Mouse (Mus musculus) cerebellum, adult 9-11 months (tissue): ENCODE data around the gene Ptpdc1.

Experiments used
- DNase-seq: peaks from one replicate; pipeline ENCODE4 v3.0.0; 2022

Ptpdc1 gene

GRCm38 (mm10) chr13:48653788-48654770, 28.6 kb upstream of the Ptpdc1 start:
- peak; percentile 64 for DNase-seq

- no peak for DNase-seq
Observed at GRCm38 (mm10) chr13:48651132-48652065, 25.9 kb upstream of the Ptpdc1 start.

DNA sequence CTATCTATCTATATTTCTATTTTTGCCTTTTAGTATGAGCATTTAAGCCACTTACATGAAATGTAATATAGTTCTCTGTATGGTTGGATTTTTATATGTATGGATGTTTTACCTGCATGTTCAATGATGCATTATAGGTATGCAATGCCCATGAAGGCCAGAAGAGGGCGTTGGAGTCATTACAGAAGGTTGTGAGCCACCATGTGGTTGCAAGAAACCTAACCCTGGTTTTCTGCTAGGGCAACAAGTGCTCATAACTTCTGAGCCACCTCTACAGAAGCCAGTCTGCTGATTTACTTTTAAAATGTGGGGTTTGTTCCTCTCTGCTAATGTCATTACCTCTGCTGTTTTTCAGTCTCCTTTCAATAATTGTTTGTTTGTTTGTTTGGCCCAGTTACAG, 25.2 kb upstream of the Ptpdc1 start:
- no peak for DNase-seq

GRCm38 (mm10) chr13:48646696-48647095, 21.2 kb upstream of the Ptpdc1 start:
- DNase-seq: no peak

GRCm38 (mm10) chr13:48643991-48644390, 18.5 kb upstream of the Ptpdc1 start:
- DNase-seq: no peak

GRCm38 (mm10) chr13:48643072-48643471, 17.6 kb upstream of the Ptpdc1 start:
- no peak for DNase-seq

DNA sequence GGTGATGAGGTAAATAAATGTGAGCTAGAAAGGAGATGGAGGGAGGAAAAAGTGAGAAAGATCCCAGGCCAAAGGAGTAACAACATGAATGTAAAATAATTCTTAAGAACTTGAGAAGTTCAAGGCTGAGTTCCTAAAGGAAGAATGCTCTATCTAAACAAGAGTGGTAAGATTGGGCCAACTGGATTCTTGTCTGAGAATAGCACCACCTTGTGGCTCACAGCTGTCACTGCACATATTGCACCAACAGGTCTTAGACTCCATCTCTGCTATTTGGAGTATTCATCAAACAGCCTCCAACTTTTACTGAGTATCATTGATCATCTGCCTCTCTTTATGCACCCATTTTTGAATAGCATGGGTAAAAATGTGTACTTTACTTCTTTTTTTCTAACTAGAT, 14.1 kb upstream of the Ptpdc1 start:
- peak; percentile 51 for DNase-seq

GRCm38 (mm10) chr13:48637706-48638105, 12.2 kb upstream of the Ptpdc1 start:
- no peak for DNase-seq

- DNase-seq: no peak
Observed at GRCm38 (mm10) chr13:48631691-48632090, 6.2 kb upstream of the Ptpdc1 start.

DNA sequence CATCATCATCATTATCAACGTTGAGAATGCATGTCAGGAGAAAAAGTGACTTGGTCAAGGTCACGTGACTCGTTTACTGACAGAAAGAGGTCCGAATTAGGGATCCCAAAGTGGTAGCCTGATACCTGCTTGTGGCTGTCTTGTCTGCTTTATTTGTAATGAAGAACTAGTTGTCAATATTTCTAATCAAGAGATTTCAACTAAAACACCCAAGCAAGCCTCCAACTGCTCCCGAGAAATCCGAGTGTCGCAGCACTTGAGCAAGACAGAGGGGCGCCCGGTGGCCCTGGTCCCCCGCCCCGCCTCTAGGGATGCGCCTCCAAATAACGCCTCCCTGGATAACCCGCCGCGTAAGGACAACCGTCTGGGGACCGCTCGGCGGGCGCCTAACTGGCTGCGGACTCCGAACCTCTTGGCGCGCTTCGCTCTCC, 481 bp downstream of the Ptpdc1 start:
- no peak for DNase-seq

- DNase-seq: no peak
Observed at GRCm38 (mm10) chr13:48618890-48619289, 6.6 kb downstream of the Ptpdc1 start.

- DNase-seq: no peak
Observed at GRCm38 (mm10) chr13:48617774-48618173, 7.7 kb downstream of the Ptpdc1 start.

GRCm38 (mm10) chr13:48614525-48614924, 10.9 kb downstream of the Ptpdc1 start:
- DNase-seq: no peak

- no peak for DNase-seq
Observed at GRCm38 (mm10) chr13:48609106-48609505, 16.4 kb downstream of the Ptpdc1 start.

GRCm38 (mm10) chr13:48604591-48604990, 20.9 kb downstream of the Ptpdc1 start:
- no peak for DNase-seq

- DNase-seq: no peak
Observed at GRCm38 (mm10) chr13:48603296-48603695, 22.2 kb downstream of the Ptpdc1 start.

DNA sequence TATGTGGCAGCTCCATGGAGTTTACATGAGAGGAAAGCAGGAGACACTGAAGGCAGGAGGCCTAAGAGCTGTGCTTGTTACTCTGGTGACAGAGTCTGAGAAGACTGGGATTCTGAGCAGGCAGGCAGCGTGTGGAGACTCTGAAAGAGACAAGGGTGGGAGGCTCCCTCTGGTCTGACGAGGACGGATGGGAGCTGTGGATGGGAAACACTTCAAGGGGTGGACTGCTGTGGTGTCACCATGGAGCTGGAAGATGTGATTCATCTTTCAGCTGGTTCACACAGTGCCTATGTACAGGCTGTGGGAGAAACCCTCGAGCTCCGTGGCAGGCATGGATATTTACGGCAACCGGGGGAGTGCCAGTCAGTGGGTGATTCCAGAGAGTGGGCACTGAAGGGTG, 30.9 kb downstream of the Ptpdc1 start:
- no peak for DNase-seq

DNA sequence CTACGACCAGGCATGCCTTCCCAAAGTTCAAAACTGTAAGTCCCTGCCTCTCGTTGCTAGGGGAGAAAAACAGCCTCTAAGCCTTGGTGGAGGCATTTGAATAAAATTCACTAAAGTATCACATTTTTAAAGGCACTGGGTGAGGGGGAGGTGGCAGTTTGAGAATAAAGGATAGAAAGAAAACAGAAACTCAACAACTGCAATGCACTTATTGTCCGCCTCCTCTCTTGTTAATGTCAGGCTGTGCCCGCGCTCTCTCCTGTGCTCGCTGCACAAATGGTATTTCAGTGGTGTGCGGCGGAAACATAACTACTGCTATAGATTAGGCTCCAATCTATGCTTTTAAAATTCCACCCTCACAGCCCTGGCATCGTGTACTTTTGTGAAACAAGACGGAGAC, 31.4 kb downstream of the Ptpdc1 start:
- no peak for DNase-seq

DNA sequence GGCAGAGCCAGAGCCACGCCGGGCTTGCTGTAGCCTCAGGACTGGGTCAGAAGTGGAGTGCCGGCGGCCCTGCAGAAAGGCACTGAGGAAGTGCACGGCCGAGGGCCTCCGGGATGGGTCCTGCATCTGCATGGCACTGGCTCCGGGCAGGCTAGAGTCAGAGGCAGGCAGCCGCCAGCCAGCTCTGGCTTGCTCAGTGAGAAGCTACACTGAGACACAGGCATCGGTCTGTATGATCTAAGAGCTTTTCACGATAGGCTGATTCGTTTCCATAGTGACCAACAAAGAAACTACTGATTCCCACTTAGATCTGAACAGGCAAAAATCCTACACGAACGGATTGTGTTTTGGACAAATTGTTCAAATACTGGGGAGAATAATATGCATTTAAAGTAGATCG, 32.3 kb downstream of the Ptpdc1 start:
- peak; percentile 21 for DNase-seq

GRCm38 (mm10) chr13:48590743-48591142, 34.7 kb downstream of the Ptpdc1 start:
- no peak for DNase-seq

DNA sequence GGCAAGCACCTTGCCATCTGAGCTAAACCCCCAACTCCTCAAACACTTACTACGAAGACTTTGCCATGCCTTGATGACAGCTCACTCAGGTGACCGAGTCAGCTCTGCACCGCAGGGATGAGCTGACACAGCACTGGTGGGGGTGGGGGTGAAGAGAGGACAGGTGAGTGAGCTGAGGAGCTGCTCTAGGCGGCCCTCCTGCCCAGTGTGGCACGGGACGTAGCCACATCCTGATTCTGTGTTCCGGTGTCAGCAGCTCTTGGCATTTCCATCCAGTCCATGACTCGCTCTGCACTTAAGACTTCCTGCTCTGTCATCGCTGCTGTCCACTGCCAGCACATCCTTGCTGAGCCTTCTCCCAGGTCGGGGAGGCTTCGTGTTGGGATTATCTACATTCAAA, 38.1 kb downstream of the Ptpdc1 start:
- no peak for DNase-seq

DNA sequence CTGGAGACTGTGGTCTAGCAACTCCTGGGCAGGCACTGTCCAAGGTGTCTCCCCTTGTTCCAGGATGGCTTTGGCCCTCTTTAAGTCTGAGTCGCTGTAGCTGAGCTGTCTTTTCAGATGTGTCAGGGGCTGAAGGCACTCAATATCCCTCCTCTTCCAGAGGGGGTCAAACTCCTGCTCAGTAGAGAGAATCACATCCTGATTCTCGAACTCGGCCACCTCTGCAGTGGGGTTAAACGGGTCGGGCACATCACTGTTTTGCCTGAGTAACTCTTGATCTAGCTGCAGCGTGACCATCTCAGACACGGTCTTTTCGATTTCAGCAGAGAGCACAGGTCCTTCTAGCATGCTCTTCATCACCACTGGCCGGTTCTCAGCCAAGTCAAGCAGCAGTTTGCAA, 39.0 kb downstream of the Ptpdc1 start:
- no peak for DNase-seq

DNA sequence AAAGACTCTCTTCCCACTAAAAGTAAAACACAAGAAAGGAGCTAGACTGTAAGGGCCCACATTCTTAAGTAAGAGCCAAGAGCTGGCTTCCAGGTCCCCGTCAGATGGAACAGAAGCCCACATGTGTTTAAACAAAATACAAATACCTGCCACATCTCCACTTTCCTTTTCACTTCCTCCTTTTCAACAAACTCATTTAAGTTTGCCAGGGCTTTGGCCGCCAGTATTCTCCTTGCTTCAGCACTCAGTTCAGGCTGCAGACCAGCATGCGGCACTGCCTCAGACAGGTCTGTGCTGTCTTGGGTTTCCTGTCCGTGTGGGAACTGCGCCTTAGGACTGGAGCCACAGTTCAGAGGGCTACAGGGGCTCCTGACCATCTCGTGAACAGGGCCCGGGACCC, 39.7 kb downstream of the Ptpdc1 start:
- DNase-seq: no peak
